Mouse (Mus musculus) layer of hippocampus, adult 9-10 months (tissue): ENCODE measurements around the gene Utp11.
A peak's percentile ranks its signal among the peaks of the same experiment; 100 is the strongest.
"Not testable (repeated sequence)": the region's sequence is repeated elsewhere in the genome, so short reads cannot be mapped to it uniquely, and the experiment has no call there.

Experiments used
- DNase-seq: peaks from one replicate; pipeline ENCODE4 v3.0.0; 2022; ENCODE audit warnings: low spot score

Utp11 gene

GRCm38 (mm10) chr4:124693135-124693894 is at the start of gene Utp11:
Gene Utp11 (minus strand): TSS chr4:124693600.
- DNase-seq, result peak; percentile 74

GRCm38 (mm10) chr4:124742839-124743238 is 49.4 kb upstream of the Utp11 start:
- DNase-seq, result no peak

GRCm38 (mm10) chr4:124741376-124742343 is 48.3 kb upstream of the Utp11 start, which contains the start of gene Inpp5b:
Gene Inpp5b (plus strand): TSS chr4:124741850.
- peak; percentile 78 for DNase-seq

- no peak for DNase-seq
Observed at GRCm38 (mm10) chr4:124738783-124739182, 45.4 kb upstream of the Utp11 start.

- DNase-seq, result no peak
Observed at GRCm38 (mm10) chr4:124738013-124738412, 44.6 kb upstream of the Utp11 start.

- DNase-seq, result no peak
Observed at GRCm38 (mm10) chr4:124737486-124737885, 44.1 kb upstream of the Utp11 start.

GRCm38 (mm10) chr4:124736952-124737351 is 43.6 kb upstream of the Utp11 start:
- DNase-seq, result no peak

GRCm38 (mm10) chr4:124726121-124726520 is 32.7 kb upstream of the Utp11 start:
- DNase-seq, result no peak

GRCm38 (mm10) chr4:124719101-124719500 is 25.7 kb upstream of the Utp11 start:
- no peak for DNase-seq

GRCm38 (mm10) chr4:124714545-124715481 is 21.4 kb upstream of the Utp11 start, which contains the start of gene Sf3a3:
Gene Sf3a3 (plus strand): TSS chr4:124714776.
- peak; percentile 90 for DNase-seq

- DNase-seq, result not testable (repeated sequence)
Observed at GRCm38 (mm10) chr4:124713850-124714249, 20.4 kb upstream of the Utp11 start.

GRCm38 (mm10) chr4:124712618-124713017 is 19.2 kb upstream of the Utp11 start:
- no peak for DNase-seq

- DNase-seq, result no peak
Observed at GRCm38 (mm10) chr4:124710776-124711291, 17.4 kb upstream of the Utp11 start.

GRCm38 (mm10) chr4:124709961-124710446 is 16.6 kb upstream of the Utp11 start:
- DNase-seq, result no peak

- DNase-seq, result no peak
Observed at GRCm38 (mm10) chr4:124708518-124709477, 15.4 kb upstream of the Utp11 start.

- DNase-seq, result not testable (repeated sequence)
Observed at GRCm38 (mm10) chr4:124708200-124708517, 14.8 kb upstream of the Utp11 start.

GRCm38 (mm10) chr4:124707381-124708199 is 14.2 kb upstream of the Utp11 start:
- not testable (repeated sequence) for DNase-seq

- DNase-seq, result no peak
Observed at GRCm38 (mm10) chr4:124705661-124706269, 12.4 kb upstream of the Utp11 start.
